Mouse (Mus musculus): ENCODE measurements at regions not wholly inside any gene's neighbourhood (a gene's known extent, or its start where the extent isn't known, plus 50 kb on each side); places are given as distances from the start of the nearest gene placed in this dataset.

- H3K27ac ChIP-seq (ENCODE audit: low read depth): no peak overlapping the region
- TF ChIP-seq CTCF (IDR thresholded peaks at IDR 0.05; ENCODE audit: low read depth): no peak
- no peaks in the 10 kb centered on the region for H3K9me3 ChIP-seq (ENCODE audit: low read depth, low read length)
- 79% methylated on average over 6 of the region's 6 CpGs for WGBS
- DNase-seq (no peak), ATAC-seq (ENCODE audit: insufficient read depth) (no peak)
- no peaks in the 10 kb centered on the region for H3K4me1 ChIP-seq (ENCODE audit: insufficient read depth)
- H3K4me3 ChIP-seq (ENCODE audit: low read depth, low read length): no peak overlapping the region
- no peak overlapping the region for H3K4me2 ChIP-seq
- H3K27me3 ChIP-seq (ENCODE audit: insufficient read depth, low read length): no peaks in the 10 kb centered on the region
- H3K36me3 ChIP-seq (ENCODE audit: insufficient read depth): no peaks in the 10 kb centered on the region
- H3K9ac ChIP-seq: no peak overlapping the region
Observed at GRCm38 (mm10) chr11:113009376-113009775, 227.4 kb downstream of the Sox9 start.

DNA sequence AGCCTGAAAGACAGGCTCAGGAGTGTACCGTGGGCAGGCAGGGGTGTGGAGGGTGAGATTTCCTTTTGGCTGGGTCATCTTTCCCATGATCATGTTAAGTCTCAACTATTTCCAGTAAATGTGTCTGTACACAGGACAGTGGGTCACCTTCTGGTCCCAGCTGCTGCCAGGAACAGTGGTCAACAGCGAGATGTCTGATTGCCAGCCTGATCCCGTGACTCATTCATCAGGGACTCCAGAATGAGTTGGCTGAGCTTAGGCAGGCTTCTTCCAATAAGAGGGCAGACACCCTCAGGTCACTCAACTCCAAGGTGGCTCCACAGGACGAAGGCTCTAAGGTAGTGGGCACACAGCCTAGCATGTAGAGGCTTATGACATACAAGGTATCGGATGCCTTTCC lies 228.9 kb downstream of the Sox9 start:
- DNase-seq (no peak), ATAC-seq (ENCODE audit: insufficient read depth) (no peak)
- Histone ChIP-seq H3K4me3 (ENCODE audit: low read depth, low read length) (no peak overlapping the region), H3K9ac (no peak overlapping the region), H3K4me1 (ENCODE audit: insufficient read depth) (peaks cover 4% of the 10 kb centered on the region), H3K36me3 (ENCODE audit: insufficient read depth) (no peaks in the 10 kb centered on the region), H3K27ac (ENCODE audit: low read depth) (no peak overlapping the region), H3K4me2 (no peak overlapping the region), H3K9me3 (ENCODE audit: low read depth, low read length) (no peaks in the 10 kb centered on the region), H3K27me3 (ENCODE audit: insufficient read depth, low read length) (no peaks in the 10 kb centered on the region)
- no peak for TF ChIP-seq CTCF (IDR thresholded peaks at IDR 0.05; ENCODE audit: low read depth)
- WGBS: 90% methylated on average over 5 of the region's 5 CpGs

- Histone ChIP-seq H3K27me3 (ENCODE audit: insufficient read depth, low read length) (no peaks in the 10 kb centered on the region), H3K4me3 (ENCODE audit: low read depth, low read length) (no peak overlapping the region), H3K4me1 (ENCODE audit: insufficient read depth) (peaks cover 8% of the 10 kb centered on the region), H3K36me3 (ENCODE audit: insufficient read depth) (no peaks in the 10 kb centered on the region), H3K27ac (ENCODE audit: low read depth) (no peak overlapping the region), H3K4me2 (no peak overlapping the region), H3K9me3 (ENCODE audit: low read depth, low read length) (no peaks in the 10 kb centered on the region), H3K9ac (no peak overlapping the region)
- ATAC-seq (ENCODE audit: insufficient read depth) (no peak), DNase-seq (no peak)
- no peak for TF ChIP-seq CTCF (IDR thresholded peaks at IDR 0.05; ENCODE audit: low read depth)
- 56% methylated on average over 10 of the region's 10 CpGs for WGBS
Observed at GRCm38 (mm10) chr11:113014186-113015010, 232.4 kb downstream of the Sox9 start.

DNA sequence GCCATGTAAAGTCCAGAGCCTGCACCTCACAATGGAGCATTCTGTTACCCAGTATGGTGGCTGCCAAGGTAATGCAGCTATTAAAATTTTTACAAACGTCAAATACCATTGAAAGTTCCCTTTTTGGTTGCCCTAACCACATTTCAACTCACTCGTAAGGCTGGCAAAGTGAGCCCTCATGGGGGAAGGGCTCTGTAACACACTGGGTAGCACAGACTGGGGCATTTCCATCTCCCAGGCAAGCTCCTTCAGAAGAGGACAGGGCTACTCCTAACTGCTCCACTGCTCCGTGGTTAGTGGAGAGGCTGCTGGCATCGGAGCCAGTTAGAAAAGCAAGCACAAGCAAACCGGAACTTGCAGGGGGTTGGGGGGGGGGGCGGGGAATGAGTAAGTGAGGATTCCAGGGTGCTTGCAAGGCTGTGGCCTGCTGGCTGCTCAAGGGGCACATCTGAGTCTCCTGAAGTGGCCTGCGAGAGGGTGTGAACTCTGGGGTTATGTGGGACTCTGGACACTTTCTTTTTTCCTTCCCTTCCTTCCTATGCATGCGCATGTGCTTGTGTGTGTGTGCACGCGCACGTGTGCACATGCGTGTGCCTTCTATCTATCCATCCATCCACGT lies 233.8 kb downstream of the Sox9 start:
- 46% methylated on average over 12 of the region's 13 CpGs for WGBS
- no peak overlapping the region for H3K4me2 ChIP-seq
- H3K36me3 ChIP-seq (ENCODE audit: insufficient read depth): no peaks in the 10 kb centered on the region
- peak overlapping the region; percentile 42; the same call in 1 of the 2 replicates for H3K27ac ChIP-seq (ENCODE audit: low read depth)
- H3K27me3 ChIP-seq (ENCODE audit: insufficient read depth, low read length): no peaks in the 10 kb centered on the region
- ATAC-seq (ENCODE audit: insufficient read depth) (peak; percentile 52; the same call in 1 of the 2 replicates), DNase-seq (peak; percentile 36)
- H3K9me3 ChIP-seq (ENCODE audit: low read depth, low read length): no peaks in the 10 kb centered on the region
- H3K9ac ChIP-seq: no peak overlapping the region
- peaks cover 8% of the 10 kb centered on the region for H3K4me1 ChIP-seq (ENCODE audit: insufficient read depth)
- no peak for TF ChIP-seq CTCF (IDR thresholded peaks at IDR 0.05; ENCODE audit: low read depth)
- H3K4me3 ChIP-seq (ENCODE audit: low read depth, low read length): no peak overlapping the region

DNA sequence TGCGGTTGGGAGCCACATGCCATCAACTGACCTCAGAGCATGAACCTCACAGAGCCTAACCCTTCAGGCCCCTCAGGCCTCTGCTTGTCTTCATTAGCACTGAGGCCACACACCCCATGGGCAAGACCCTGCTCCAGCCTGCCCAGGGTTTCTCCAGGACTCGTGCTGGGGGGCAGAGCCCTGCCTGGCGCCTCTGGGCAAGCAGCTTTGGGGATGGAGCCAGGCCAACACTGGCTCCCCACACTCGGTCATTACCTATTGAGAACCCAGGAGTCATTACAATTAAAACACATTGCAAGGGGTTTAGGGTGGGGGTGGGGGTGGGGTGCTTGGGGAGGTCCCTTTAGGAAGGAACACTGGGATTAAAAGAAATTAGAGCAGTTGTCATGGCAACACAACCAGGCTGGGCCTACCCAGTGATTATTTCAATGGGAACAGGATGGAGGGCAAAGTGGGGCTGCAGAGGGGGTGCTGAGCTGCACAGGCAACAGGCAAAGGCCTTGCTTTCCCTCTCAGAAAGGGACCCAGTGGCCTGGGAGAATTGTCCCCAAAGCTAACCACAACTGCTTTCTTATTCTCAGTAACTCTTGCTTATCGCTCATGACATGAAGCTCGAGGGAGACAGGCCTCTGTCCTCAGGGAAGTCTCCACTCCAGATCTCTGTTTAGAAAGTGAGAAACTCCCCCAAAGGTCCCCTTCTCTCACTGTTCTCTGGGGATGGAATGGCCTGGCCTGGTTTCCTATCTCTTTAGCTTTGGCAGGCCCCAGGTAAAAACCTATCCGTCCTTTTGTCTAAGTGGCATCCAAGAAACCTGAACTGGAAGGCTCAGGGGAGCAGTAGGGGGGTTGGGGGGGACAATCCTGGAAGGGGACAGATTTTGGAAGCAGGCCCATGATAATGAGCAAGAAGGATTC lies 235.0 kb downstream of the Sox9 start:
- Histone ChIP-seq H3K9ac (no peak overlapping the region), H3K4me3 (ENCODE audit: low read depth, low read length) (no peak overlapping the region), H3K36me3 (ENCODE audit: insufficient read depth) (no peaks in the 10 kb centered on the region), H3K4me2 (no peak overlapping the region), H3K9me3 (ENCODE audit: low read depth, low read length) (no peaks in the 10 kb centered on the region), H3K4me1 (ENCODE audit: insufficient read depth) (peaks cover 8% of the 10 kb centered on the region), H3K27ac (ENCODE audit: low read depth) (no peak overlapping the region), H3K27me3 (ENCODE audit: insufficient read depth, low read length) (no peaks in the 10 kb centered on the region)
- TF ChIP-seq CTCF (IDR thresholded peaks at IDR 0.05; ENCODE audit: low read depth): no peak
- DNase-seq: no peak
- no peak for ATAC-seq (ENCODE audit: insufficient read depth)
- 73% methylated on average over 7 of the region's 7 CpGs for WGBS

GRCm38 (mm10) chr11:113021533-113021932 lies 239.5 kb downstream of the Sox9 start:
- no peaks in the 10 kb centered on the region for H3K9me3 ChIP-seq (ENCODE audit: low read depth, low read length)
- no peak for ATAC-seq (ENCODE audit: insufficient read depth)
- WGBS: 48% methylated on average over 4 of the region's 4 CpGs
- H3K27ac ChIP-seq (ENCODE audit: low read depth): no peak overlapping the region
- TF ChIP-seq CTCF (IDR thresholded peaks at IDR 0.05; ENCODE audit: low read depth): no peak
- DNase-seq: peak; percentile 28
- H3K4me2 ChIP-seq: no peak overlapping the region
- H3K27me3 ChIP-seq (ENCODE audit: insufficient read depth, low read length): no peaks in the 10 kb centered on the region
- peaks cover 4% of the 10 kb centered on the region for H3K4me1 ChIP-seq (ENCODE audit: insufficient read depth)
- no peak overlapping the region for H3K4me3 ChIP-seq (ENCODE audit: low read depth, low read length)
- H3K9ac ChIP-seq: no peak overlapping the region
- H3K36me3 ChIP-seq (ENCODE audit: insufficient read depth): no peaks in the 10 kb centered on the region

All from lung, embryonic 14.5 days (tissue).